Mouse (Mus musculus) layer of hippocampus, adult 2 months (tissue): ENCODE results near the gene Dnah12. TPM values are rescaled to one million over a fixed set of nuclear protein-coding genes. Genes with fewer than 3 reads are reported as not detected.

Experiments
- DNase-seq, 2 experiments: peaks; one replicate each; pipeline ENCODE4 v3.0.0; 2022; ENCODE audit warnings: low spot score in 2 of 2
- H3K27ac ChIP-seq: fragments of 200-600 bp; 2 replicates; pipeline ENCODE4 v1.8.1; 2022
- H3K4me3 ChIP-seq: fragments of 200-600 bp; 2 replicates; pipeline ENCODE4 v1.8.1; 2022; ENCODE audit warnings: mild to moderate bottlenecking
- CTCF ChIP-seq: fragments of 200-600 bp; conservative IDR thresholded peaks from 2 replicates; pipeline ENCODE4 v1.8.1; 2022; ENCODE audit warnings: antibody characterized with exemption, mild to moderate bottlenecking, moderate library complexity
- total RNA-seq, 2 experiments: library from RNA; stranded (reverse); gene quantifications; 2 replicates each; pipeline ENCODE4 v1.2.3; 2021

The Dnah12 gene
- total RNA-seq, 2 experiments from 2014 or later: 0.20 to 0.87 TPM

- no peak for DNase-seq
- Histone ChIP-seq H3K4me3 (no peak overlapping the region), H3K27ac (no peak overlapping the region)
- no peak for TF ChIP-seq CTCF
These were observed 80.5 kb downstream of the Dnah12 start for GRCm38 (mm10) chr14:26773536-26773935.

- H3K27ac ChIP-seq: no peak overlapping the region
- TF ChIP-seq CTCF: no peak
- no peak overlapping the region for H3K4me3 ChIP-seq
- no peak for DNase-seq
These were observed 90.7 kb downstream of the Dnah12 start for GRCm38 (mm10) chr14:26783731-26784130.

- H3K27ac ChIP-seq: no peak overlapping the region
- H3K4me3 ChIP-seq: no peak overlapping the region
- peak; percentile 76 for TF ChIP-seq CTCF
- DNase-seq: peak in 1 of 2 experiments; percentile 17
These were observed 92.6 kb downstream of the Dnah12 start for GRCm38 (mm10) chr14:26785695-26786094.

GRCm38 (mm10) chr14:26794431-26794830 is 101.4 kb downstream of the Dnah12 start:
- no peak overlapping the region for H3K27ac ChIP-seq
- H3K4me3 ChIP-seq: no peak overlapping the region
- no peak for TF ChIP-seq CTCF
- DNase-seq: no peak

GRCm38 (mm10) chr14:26798330-26798729 is 105.3 kb downstream of the Dnah12 start:
- TF ChIP-seq CTCF: no peak
- no peak overlapping the region for H3K27ac ChIP-seq

GRCm38 (mm10) chr14:26799286-26799685 is 106.2 kb downstream of the Dnah12 start:
- no peak overlapping the region for H3K4me3 ChIP-seq
- no peak for DNase-seq
- H3K27ac ChIP-seq: no peak overlapping the region
- TF ChIP-seq CTCF: no peak

More at GRCm38 (mm10) chr14:26798330-26798729, 105.3 kb downstream of the Dnah12 start:
- no peak for DNase-seq
- H3K4me3 ChIP-seq: no peak overlapping the region

- no peak for TF ChIP-seq CTCF
- no peak overlapping the region for H3K27ac ChIP-seq
- DNase-seq: no peak
- H3K4me3 ChIP-seq: no peak overlapping the region
These were observed 112.4 kb downstream of the Dnah12 start for GRCm38 (mm10) chr14:26805500-26805899.

- DNase-seq: no peak
- no peak overlapping the region for H3K4me3 ChIP-seq
- TF ChIP-seq CTCF: no peak
- no peak overlapping the region for H3K27ac ChIP-seq
These were observed 119.7 kb downstream of the Dnah12 start for GRCm38 (mm10) chr14:26812734-26813133.

GRCm38 (mm10) chr14:26813871-26814270 is 120.8 kb downstream of the Dnah12 start:
- no peak overlapping the region for H3K27ac ChIP-seq
- H3K4me3 ChIP-seq: no peak overlapping the region
- DNase-seq: no peak
- TF ChIP-seq CTCF: no peak

GRCm38 (mm10) chr14:26814908-26815307 is 121.8 kb downstream of the Dnah12 start:
- Histone ChIP-seq H3K27ac (no peak overlapping the region), H3K4me3 (no peak overlapping the region)
- TF ChIP-seq CTCF: peak; percentile 45
- DNase-seq: no peak

- no peak for TF ChIP-seq CTCF
- no peak overlapping the region for H3K27ac ChIP-seq
- DNase-seq: no peak
- no peak overlapping the region for H3K4me3 ChIP-seq
These were observed 123.7 kb downstream of the Dnah12 start for GRCm38 (mm10) chr14:26816785-26817184.

- TF ChIP-seq CTCF: no peak
- H3K4me3 ChIP-seq: no peak overlapping the region
- no peak for DNase-seq
- H3K27ac ChIP-seq: no peak overlapping the region
These were observed 132.9 kb downstream of the Dnah12 start for GRCm38 (mm10) chr14:26826020-26826419.

- H3K27ac ChIP-seq: no peak overlapping the region
- no peak overlapping the region for H3K4me3 ChIP-seq
- TF ChIP-seq CTCF: no peak
- no peak for DNase-seq
These were observed 160.0 kb downstream of the Dnah12 start for GRCm38 (mm10) chr14:26853053-26853452.

GRCm38 (mm10) chr14:26854066-26854465 is 161.0 kb downstream of the Dnah12 start:
- no peak overlapping the region for H3K27ac ChIP-seq
- no peak for DNase-seq
- no peak overlapping the region for H3K4me3 ChIP-seq
- no peak for TF ChIP-seq CTCF

GRCm38 (mm10) chr14:26858364-26858763 is 165.3 kb downstream of the Dnah12 start:
- TF ChIP-seq CTCF: no peak
- DNase-seq: no peak
- Histone ChIP-seq H3K4me3 (no peak overlapping the region), H3K27ac (no peak overlapping the region)
